Mouse (Mus musculus): ENCODE measurements around the gene Gse1. TPM values are rescaled to one million over a fixed set of nuclear protein-coding genes. Genes with fewer than 3 reads are reported as not detected.

Gene Gse1
- polyA plus RNA-seq, 1 experiment from 2014 or later: 31.3 TPM

GRCm38 (mm10) chr8:120561539-120562435, 333.5 kb downstream of the Gse1 start:
- Histone ChIP-seq H3K27ac (replicated peaks) (peak overlapping the region; percentile 81), H3K9me3 (no peaks in the 10 kb centered on the region), H3K4me3 (no peak overlapping the region), H3K27me3 (no peaks in the 10 kb centered on the region), H3K36me3 (no peaks in the 10 kb centered on the region; the same call in 1 of the 2 replicates), H3K4me2 (replicated peaks) (no peak overlapping the region), H3K4me1 (peaks cover 100% of the 10 kb centered on the region), H3K9ac (replicated peaks) (no peak overlapping the region)
- WGBS: 81% methylated on average over 22 of the region's 22 CpGs
- no peak for ATAC-seq (replicated peaks)

GRCm38 (mm10) chr8:120562680-120563347, 334.6 kb downstream of the Gse1 start:
- H3K27me3 ChIP-seq: no peaks in the 10 kb centered on the region
- 66% methylated on average over 18 of the region's 18 CpGs for WGBS
- H3K27ac ChIP-seq (replicated peaks): peak overlapping the region; percentile 81
- H3K4me3 ChIP-seq: no peak overlapping the region
- peaks cover 93% of the 10 kb centered on the region for H3K4me1 ChIP-seq
- H3K9me3 ChIP-seq: no peaks in the 10 kb centered on the region
- no peak overlapping the region for H3K4me2 ChIP-seq (replicated peaks)
- H3K36me3 ChIP-seq: peaks cover 10% of the 10 kb centered on the region
- H3K9ac ChIP-seq (replicated peaks): 0 out of 2 replicates have a peak overlapping the region, but pooled peaks have one; percentile 0
- ATAC-seq (replicated peaks): peak; percentile 2

GRCm38 (mm10) chr8:120563348-120563724, 335.1 kb downstream of the Gse1 start:
- Histone ChIP-seq H3K4me3 (no peak overlapping the region), H3K36me3 (peaks cover 15% of the 10 kb centered on the region), H3K9ac (replicated peaks) (0 out of 2 replicates have a peak overlapping the region, but pooled peaks have one; percentile 0), H3K27me3 (no peaks in the 10 kb centered on the region), H3K4me1 (peaks cover 87% of the 10 kb centered on the region), H3K27ac (replicated peaks) (peak overlapping the region; percentile 81), H3K9me3 (no peaks in the 10 kb centered on the region), H3K4me2 (replicated peaks) (no peak overlapping the region)
- 3% methylated on average over 8 of the region's 8 CpGs for WGBS
- ATAC-seq (replicated peaks): peak; percentile 42

GRCm38 (mm10) chr8:120563851-120564837, 335.9 kb downstream of the Gse1 start:
- no peaks in the 10 kb centered on the region for H3K27me3 ChIP-seq
- peaks cover 23% of the 10 kb centered on the region for H3K36me3 ChIP-seq
- no peak overlapping the region for H3K9ac ChIP-seq (replicated peaks)
- peak overlapping the region; percentile 81 for H3K27ac ChIP-seq (replicated peaks)
- no peak for ATAC-seq (replicated peaks)
- no peaks in the 10 kb centered on the region for H3K9me3 ChIP-seq
- H3K4me2 ChIP-seq (replicated peaks): no peak overlapping the region
- peaks cover 79% of the 10 kb centered on the region for H3K4me1 ChIP-seq
- 9% methylated on average over 20 of the region's 20 CpGs for WGBS
- no peak overlapping the region for H3K4me3 ChIP-seq

GRCm38 (mm10) chr8:120565151-120565711, 337.0 kb downstream of the Gse1 start:
- Histone ChIP-seq H3K27me3 (no peaks in the 10 kb centered on the region), H3K36me3 (peaks cover 31% of the 10 kb centered on the region), H3K9me3 (no peaks in the 10 kb centered on the region), H3K27ac (replicated peaks) (peak overlapping the region; percentile 81), H3K4me2 (replicated peaks) (no peak overlapping the region), H3K9ac (replicated peaks) (no peak overlapping the region), H3K4me1 (peaks cover 71% of the 10 kb centered on the region), H3K4me3 (no peak overlapping the region)
- ATAC-seq (replicated peaks): no peak
- WGBS: 13% methylated on average over 7 of the region's 7 CpGs

- H3K4me2 ChIP-seq (replicated peaks): no peak overlapping the region
- 74% methylated on average over 8 of the region's 8 CpGs for WGBS
- H3K9ac ChIP-seq (replicated peaks): no peak overlapping the region
- H3K4me3 ChIP-seq: no peak overlapping the region
- no peak for ATAC-seq (replicated peaks)
- H3K9me3 ChIP-seq: no peaks in the 10 kb centered on the region
- H3K27me3 ChIP-seq: no peaks in the 10 kb centered on the region
- peak overlapping the region; percentile 81; the same call in 1 of the 2 replicates for H3K27ac ChIP-seq (replicated peaks)
- H3K36me3 ChIP-seq: peaks cover 39% of the 10 kb centered on the region
- peaks cover 62% of the 10 kb centered on the region for H3K4me1 ChIP-seq
Measured at GRCm38 (mm10) chr8:120566681-120567080, 338.4 kb downstream of the Gse1 start.

GRCm38 (mm10) chr8:120567731-120568130, 339.5 kb downstream of the Gse1 start:
- WGBS: 93% methylated on average over 17 of the region's 17 CpGs
- H3K27me3 ChIP-seq: no peaks in the 10 kb centered on the region
- H3K9ac ChIP-seq (replicated peaks): no peak overlapping the region
- no peaks in the 10 kb centered on the region for H3K9me3 ChIP-seq
- H3K4me3 ChIP-seq: no peak overlapping the region
- H3K27ac ChIP-seq (replicated peaks): no peak overlapping the region
- H3K4me2 ChIP-seq (replicated peaks): no peak overlapping the region
- no peak for ATAC-seq (replicated peaks)
- H3K36me3 ChIP-seq: peaks cover 49% of the 10 kb centered on the region
- H3K4me1 ChIP-seq: peaks cover 51% of the 10 kb centered on the region

- H3K27ac ChIP-seq (replicated peaks): no peak overlapping the region
- 97% methylated on average over 37 of the region's 37 CpGs for WGBS
- H3K4me3 ChIP-seq: no peak overlapping the region
- no peak overlapping the region for H3K4me2 ChIP-seq (replicated peaks)
- no peak overlapping the region for H3K9ac ChIP-seq (replicated peaks)
- ATAC-seq (replicated peaks): no peak
- H3K27me3 ChIP-seq: no peaks in the 10 kb centered on the region
- H3K36me3 ChIP-seq: peaks cover 55% of the 10 kb centered on the region
- no peaks in the 10 kb centered on the region for H3K9me3 ChIP-seq
- peaks cover 46% of the 10 kb centered on the region for H3K4me1 ChIP-seq
Measured at GRCm38 (mm10) chr8:120568164-120568798, 340.0 kb downstream of the Gse1 start.

- Histone ChIP-seq H3K27ac (replicated peaks) (no peak overlapping the region), H3K9ac (replicated peaks) (no peak overlapping the region), H3K4me3 (no peak overlapping the region), H3K9me3 (no peaks in the 10 kb centered on the region), H3K36me3 (peaks cover 63% of the 10 kb centered on the region), H3K4me1 (peaks cover 37% of the 10 kb centered on the region), H3K4me2 (replicated peaks) (no peak overlapping the region), H3K27me3 (no peaks in the 10 kb centered on the region)
- no peak for ATAC-seq (replicated peaks)
- 94% methylated on average over 17 of the region's 17 CpGs for WGBS
Measured at GRCm38 (mm10) chr8:120569123-120569522, 340.9 kb downstream of the Gse1 start.

GRCm38 (mm10) chr8:120569939-120570715, 341.9 kb downstream of the Gse1 start:
- H3K4me1 ChIP-seq: peaks cover 27% of the 10 kb centered on the region
- H3K9ac ChIP-seq (replicated peaks): no peak overlapping the region
- H3K27me3 ChIP-seq: no peaks in the 10 kb centered on the region
- 0 out of 2 replicates have a peak, but pooled peaks have one; percentile 7 for ATAC-seq (replicated peaks)
- H3K27ac ChIP-seq (replicated peaks): peak overlapping the region; percentile 51
- 59% methylated on average over 13 of the region's 13 CpGs for WGBS
- no peak overlapping the region for H3K4me3 ChIP-seq
- no peaks in the 10 kb centered on the region for H3K9me3 ChIP-seq
- H3K36me3 ChIP-seq: peaks cover 73% of the 10 kb centered on the region
- H3K4me2 ChIP-seq (replicated peaks): no peak overlapping the region

Data from forebrain, embryonic 15.5 days (tissue).